Mouse (Mus musculus) intestine, postnatal 0 days (tissue): ENCODE data around the gene Gale. TPM values are rescaled to one million over a fixed set of nuclear protein-coding genes. Genes with fewer than 3 reads are reported as not detected.
"Not testable (repeated sequence)": the region's sequence is repeated elsewhere in the genome, so short reads cannot be mapped to it uniquely, and the experiment has no call there.

Source experiments
- ATAC-seq: fragments of 200-750 bp; cut with Nextera tagmentation; 2 replicates; pipeline ENCODE4 v1.8.0; 2017; ENCODE audit warnings: mild to moderate bottlenecking, moderate TSS enrichment, moderate library complexity
- H3K27ac ChIP-seq: fragments of 300-500 bp; sonication (generic); 2 replicates; pipeline ENCODE4 v1.5.1; 2014; ENCODE audit warnings: mild to moderate bottlenecking, low read depth, low read length, moderate library complexity
- H3K27me3 ChIP-seq: fragments of 300-500 bp; sonication (generic); replicated peaks from 2 replicates; pipeline ENCODE4 v1.6.1; 2014; ENCODE audit warnings: low read length, mixed read lengths; ENCODE audit not compliant: control insufficient read depth, insufficient read depth
- H3K36me3 ChIP-seq: fragments of 300-500 bp; sonication (generic); 2 replicates; pipeline ENCODE4 v1.6.1; 2014; ENCODE audit warnings: mild to moderate bottlenecking, moderate library complexity; ENCODE audit not compliant: control insufficient read depth, insufficient read depth
- H3K4me1 ChIP-seq: fragments of 300-500 bp; sonication (generic); replicated peaks from 2 replicates; pipeline ENCODE4 v1.6.1; 2014; ENCODE audit warnings: antibody characterized with exemption, low read length, mixed read lengths; ENCODE audit not compliant: control insufficient read depth, insufficient read depth
- H3K4me2 ChIP-seq: fragments of 300-500 bp; sonication (generic); replicated peaks from 2 replicates; pipeline ENCODE4 v1.6.1; 2014; ENCODE audit warnings: low read depth, mild to moderate bottlenecking, moderate library complexity
- H3K4me3 ChIP-seq: fragments of 300-500 bp; sonication (generic); 2 replicates; pipeline ENCODE4 v1.5.1; 2014; ENCODE audit warnings: low read depth, low read length
- H3K9ac ChIP-seq: fragments of 300-500 bp; sonication (generic); 2 replicates; pipeline ENCODE4 v1.6.1; 2014; ENCODE audit warnings: mild to moderate bottlenecking, low read depth, low read length
- H3K9me3 ChIP-seq: fragments of 300-500 bp; sonication (generic); 2 replicates; pipeline ENCODE4 v1.6.1; 2016; ENCODE audit warnings: mixed run types; ENCODE audit not compliant: control insufficient read depth
- CTCF ChIP-seq: sonication (generic); IDR thresholded peaks from 2 replicates; pipeline ENCODE4 v1.5.1; 2016; ENCODE audit warnings: low read depth, mild to moderate bottlenecking, control low read depth, antibody characterized with exemption, moderate library complexity
- WGBS: fragments of 180-500 bp; shearing (Covaris S2); extraction: QIAGEN DNeasy Blood & Tissue Kit; methylation state at CpG from one replicate; pipeline ENCODE4 v1.1.7; 2014; 5-methylcytosine and 5-hydroxymethylcytosine counted together
- polyA plus RNA-seq: library from polyadenylated mRNA; unstranded; fragments of >200 nt; fragmentation: Nextera tagmentation; extraction: Ambion mirVana; gene quantifications from 2 replicates; pipeline ENCODE4 v1.2.1, GENCODE M21; 2015

The Gale gene
- polyA plus RNA-seq, 1 experiment from 2014 or later = 131 TPM

GRCm38 (mm10) chr4:135938858-135939257 is 24.7 kb upstream of the Gale start:
- no peak for ATAC-seq
- no peak overlapping the region for H3K4me2 ChIP-seq
- H3K4me3 ChIP-seq = no peak overlapping the region
- H3K36me3 ChIP-seq = peaks cover 52% of the 10 kb centered on the region
- H3K4me1 ChIP-seq = no peaks in the 10 kb centered on the region
- H3K27me3 ChIP-seq = no peaks in the 10 kb centered on the region
- H3K27ac ChIP-seq = no peak overlapping the region
- no peaks in the 10 kb centered on the region for H3K9me3 ChIP-seq
- 77% methylated on average over 7 of the region's 7 CpGs for WGBS
- H3K9ac ChIP-seq = no peak overlapping the region
- no peak for TF ChIP-seq CTCF

GRCm38 (mm10) chr4:135941026-135941425 is 22.5 kb upstream of the Gale start:
- H3K4me1 ChIP-seq, H3K9ac ChIP-seq, H3K9me3 ChIP-seq, H3K4me2 ChIP-seq, H3K27me3 ChIP-seq, ATAC-seq, H3K4me3 ChIP-seq, H3K27ac ChIP-seq: not testable (repeated sequence)
- peaks cover 33% of the 10 kb centered on the region for H3K36me3 ChIP-seq
- 87% methylated on average over 8 of the region's 8 CpGs for WGBS
- TF ChIP-seq CTCF = peak; percentile 68

- Histone ChIP-seq H3K4me3 (no peak overlapping the region), H3K9me3 (no peaks in the 10 kb centered on the region), H3K36me3 (peaks cover 32% of the 10 kb centered on the region), H3K4me1 (0 out of 2 replicates have a peak, but pooled peaks cover 4% of the 10 kb centered on the region), H3K27me3 (no peaks in the 10 kb centered on the region), H3K4me2 (no peak overlapping the region), H3K27ac (no peak overlapping the region), H3K9ac (no peak overlapping the region)
- ATAC-seq = peak; percentile 15; the same call in 1 of the 2 replicates
- TF ChIP-seq CTCF = no peak
- 57% methylated on average over 6 of the region's 6 CpGs for WGBS
Observed at GRCm38 (mm10) chr4:135942193-135942592, 21.3 kb upstream of the Gale start.

- TF ChIP-seq CTCF = no peak
Observed at GRCm38 (mm10) chr4:135943389-135943788, 20.1 kb upstream of the Gale start.

GRCm38 (mm10) chr4:135945706-135946105 is 17.8 kb upstream of the Gale start:
- Histone ChIP-seq H3K4me1 (0 out of 2 replicates have a peak, but pooled peaks cover 6% of the 10 kb centered on the region), H3K4me2 (peak overlapping the region; percentile 89), H3K36me3 (peaks cover 4% of the 10 kb centered on the region), H3K27ac (peak overlapping the region; percentile 46; the same call in 1 of the 2 replicates), H3K4me3 (peak overlapping the region; percentile 73), H3K27me3 (no peaks in the 10 kb centered on the region), H3K9me3 (no peaks in the 10 kb centered on the region), H3K9ac (no peak overlapping the region)
- no peak for TF ChIP-seq CTCF
- WGBS = 67% methylated on average over 10 of the region's 10 CpGs
- peak; percentile 7; the same call in 1 of the 2 replicates for ATAC-seq

More at GRCm38 (mm10) chr4:135943389-135943788, 20.1 kb upstream of the Gale start:
- ATAC-seq = no peak
- 52% methylated on average over 4 of the region's 4 CpGs for WGBS
- 0 out of 2 replicates have a peak, but pooled peaks cover 6% of the 10 kb centered on the region for H3K4me1 ChIP-seq
- no peak overlapping the region; the same call in 1 of the 2 replicates for H3K27ac ChIP-seq
- no peaks in the 10 kb centered on the region for H3K9me3 ChIP-seq
- H3K4me3 ChIP-seq = no peak overlapping the region
- H3K36me3 ChIP-seq = peaks cover 24% of the 10 kb centered on the region
- H3K9ac ChIP-seq = no peak overlapping the region
- no peak overlapping the region for H3K4me2 ChIP-seq
- no peaks in the 10 kb centered on the region for H3K27me3 ChIP-seq

GRCm38 (mm10) chr4:135946278-135946658 is 17.3 kb upstream of the Gale start, which contains the start of gene Hmgcl:
TSS of gene Hmgcl (plus strand) at chr4:135946448.
- Histone ChIP-seq H3K27ac (peak within 1 kb of the TSS; percentile 87), H3K4me3 (peak within 1 kb of the TSS; percentile 73), H3K27me3 (no peaks in the 10 kb centered on the region), H3K4me1 (0 out of 2 replicates have a peak, but pooled peaks cover 6% of the 10 kb centered on the region), H3K9me3 (no peaks in the 10 kb centered on the region), H3K4me2 (peak within 1 kb of the TSS; percentile 89), H3K9ac (peak within 1 kb of the TSS; percentile 78), H3K36me3 (peaks cover under 1% of the 10 kb centered on the region; the same call in 1 of the 2 replicates)
- WGBS = 0% methylated on average over 23 of the region's 23 CpGs
- no peak for TF ChIP-seq CTCF
- ATAC-seq = peak; percentile 79
